Mouse (Mus musculus) liver (tissue): ENCODE measurements around the gene Bcl11b.

Experiments
- DNase-seq: peaks from one replicate; pipeline ENCODE4 v3.0.0-alpha.2; 2020; ENCODE audit warnings: mixed read lengths

Bcl11b gene

DNA sequence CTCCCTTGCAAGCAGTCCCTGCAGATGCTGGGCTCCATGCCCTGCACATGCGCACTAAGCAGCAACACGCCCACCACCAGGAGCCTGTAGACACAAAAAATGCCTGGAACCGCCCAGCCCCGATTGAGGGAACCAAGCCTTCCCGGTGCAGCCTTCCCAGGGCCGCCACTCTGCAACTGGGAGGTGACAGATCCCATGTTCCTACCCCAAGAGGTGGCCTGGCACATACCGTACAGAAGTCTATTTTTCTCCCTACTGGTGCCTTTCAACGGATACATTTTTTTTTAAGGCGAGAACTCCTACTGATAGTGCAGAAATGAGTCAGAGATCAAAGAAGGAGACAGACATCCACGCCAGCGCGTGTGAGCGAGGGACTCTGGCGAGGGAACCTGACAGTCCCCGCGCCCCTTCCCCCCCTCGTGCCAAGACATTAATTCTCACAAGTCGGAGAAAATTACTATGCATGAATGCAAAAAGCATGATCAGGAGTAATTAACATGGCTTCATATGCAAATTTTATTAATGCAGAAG, 33.5 kb downstream of the Bcl11b start:
- DNase-seq: no peak

DNA sequence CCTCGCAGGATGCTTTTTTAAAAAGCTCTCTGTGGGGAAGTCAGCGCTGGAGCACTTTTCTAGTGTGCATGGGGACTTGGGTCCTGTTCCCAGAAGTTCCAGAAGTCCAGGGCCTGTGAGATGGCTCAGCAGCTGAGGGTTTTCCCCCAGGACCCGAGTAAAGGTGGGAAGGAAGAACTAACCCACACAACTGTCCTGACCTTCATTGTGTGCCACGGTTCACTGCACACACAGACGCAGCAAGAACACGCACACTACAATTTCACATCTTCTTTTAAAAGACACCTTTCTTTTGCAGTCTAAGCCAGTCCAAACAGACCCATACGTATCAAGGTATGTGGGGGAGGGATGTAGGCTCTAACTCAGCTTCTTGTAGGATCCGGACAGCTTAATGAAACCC, 34.3 kb downstream of the Bcl11b start:
- no peak for DNase-seq

DNA sequence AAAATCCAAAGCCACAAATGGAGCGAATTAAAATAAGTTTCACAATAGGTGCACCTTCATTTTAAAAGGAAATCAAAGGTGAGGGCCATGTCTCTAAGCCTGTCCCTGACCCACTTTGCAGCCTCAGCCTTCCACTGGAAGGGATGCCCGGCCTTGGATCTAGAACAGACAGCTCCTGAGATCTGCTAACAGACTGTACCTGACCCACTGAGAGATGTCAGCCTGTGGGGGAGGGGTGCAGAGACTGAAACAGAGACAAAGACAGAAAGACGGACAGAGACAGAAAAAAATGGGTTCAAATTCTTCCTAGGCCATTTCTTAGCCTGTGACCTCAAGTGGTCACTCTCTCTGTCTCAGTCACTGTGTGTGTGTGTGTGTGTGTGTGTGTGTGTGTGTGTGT, 35.1 kb downstream of the Bcl11b start:
- DNase-seq: no peak

DNA sequence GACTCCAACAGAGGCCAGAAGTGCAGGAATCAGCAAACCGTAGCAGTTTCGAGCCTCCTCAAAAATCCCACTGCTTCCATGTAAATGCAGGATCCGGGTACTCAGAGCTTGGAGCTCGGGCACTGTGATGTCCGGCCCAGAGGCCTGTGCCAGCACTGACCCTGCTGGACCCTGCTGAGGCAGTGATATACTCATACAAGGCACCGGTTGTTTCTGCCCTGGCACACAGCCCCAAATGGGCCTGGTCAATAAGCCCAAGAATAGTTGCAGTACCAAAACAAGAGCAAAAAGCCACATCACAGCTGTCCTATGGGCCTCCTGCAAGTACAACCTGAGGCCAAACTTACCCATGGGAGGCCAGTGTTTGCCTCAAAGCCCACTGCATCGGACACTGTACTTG, 36.4 kb downstream of the Bcl11b start:
- DNase-seq: no peak

DNA sequence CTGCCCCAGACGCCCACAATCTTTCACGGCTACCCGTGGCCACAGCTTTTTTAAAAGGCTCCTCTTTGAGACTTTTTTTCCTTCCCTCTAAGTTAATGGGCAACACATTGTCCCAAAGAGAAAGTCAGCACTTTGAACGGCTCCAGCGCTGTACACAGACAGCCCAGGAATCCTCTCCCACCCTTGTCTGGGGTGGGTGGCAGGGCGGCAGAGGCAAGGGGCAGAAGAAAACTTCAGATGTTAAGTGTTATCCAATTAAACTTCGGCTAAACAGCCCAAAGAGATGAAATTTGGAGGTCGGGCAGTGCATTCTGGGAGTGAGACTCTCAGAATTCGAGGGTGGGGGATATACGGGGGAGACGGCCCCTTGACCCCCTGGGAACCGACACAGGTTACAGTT, 38.3 kb downstream of the Bcl11b start:
- no peak for DNase-seq

DNA sequence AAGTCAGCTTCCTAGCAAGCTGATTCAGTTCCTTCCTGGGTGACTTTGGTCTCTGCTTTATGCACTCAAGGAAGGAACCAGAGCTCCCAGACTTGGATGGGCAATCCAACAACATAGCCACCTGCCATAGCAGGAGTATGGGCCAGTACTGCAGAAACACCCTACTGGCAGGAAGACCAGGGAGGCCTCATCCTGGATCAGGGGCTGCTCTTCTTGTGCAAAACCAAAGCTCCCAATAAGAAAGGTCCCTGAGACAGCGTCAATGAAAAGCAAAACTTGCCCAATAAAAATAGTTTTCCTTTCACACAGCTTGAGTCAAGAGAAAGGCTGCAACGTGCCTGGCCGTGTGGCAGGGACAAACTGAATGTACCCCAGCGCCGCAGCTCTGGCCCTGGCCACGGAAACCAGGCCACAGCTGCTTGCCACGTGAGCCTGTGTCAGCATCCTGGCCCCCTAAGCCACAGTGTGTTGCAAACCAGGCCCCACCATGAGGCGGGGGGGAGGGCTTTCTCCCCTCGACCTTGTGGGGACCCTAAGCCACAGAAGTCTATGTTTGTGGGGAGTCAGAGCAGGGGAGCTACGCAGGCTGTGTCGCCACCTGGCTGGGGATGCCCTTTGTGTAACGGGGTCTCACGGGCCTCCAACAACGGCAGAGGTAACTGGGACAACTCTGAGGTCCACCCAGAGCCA, 38.9 kb downstream of the Bcl11b start:
- no peak for DNase-seq

DNA sequence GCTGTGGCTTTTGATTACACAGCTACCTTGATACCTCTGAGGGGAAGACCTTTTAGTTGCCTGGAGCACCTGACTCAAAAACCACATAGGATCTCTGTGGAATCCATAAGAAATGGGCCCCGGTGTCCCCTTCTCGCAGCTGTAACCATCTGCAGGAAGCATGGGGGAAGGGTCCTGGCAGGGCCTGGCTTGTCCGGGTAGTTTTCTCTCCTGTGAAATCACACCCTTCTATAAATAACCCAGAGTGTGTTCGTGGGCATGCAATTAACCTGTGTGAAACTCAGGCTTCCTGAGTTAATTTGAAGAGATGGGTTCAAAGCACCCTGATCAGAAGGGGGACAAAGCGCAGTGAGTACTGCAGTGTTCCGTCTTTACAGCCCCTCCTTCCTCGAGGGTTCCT, 40.5 kb downstream of the Bcl11b start:
- DNase-seq: no peak

DNA sequence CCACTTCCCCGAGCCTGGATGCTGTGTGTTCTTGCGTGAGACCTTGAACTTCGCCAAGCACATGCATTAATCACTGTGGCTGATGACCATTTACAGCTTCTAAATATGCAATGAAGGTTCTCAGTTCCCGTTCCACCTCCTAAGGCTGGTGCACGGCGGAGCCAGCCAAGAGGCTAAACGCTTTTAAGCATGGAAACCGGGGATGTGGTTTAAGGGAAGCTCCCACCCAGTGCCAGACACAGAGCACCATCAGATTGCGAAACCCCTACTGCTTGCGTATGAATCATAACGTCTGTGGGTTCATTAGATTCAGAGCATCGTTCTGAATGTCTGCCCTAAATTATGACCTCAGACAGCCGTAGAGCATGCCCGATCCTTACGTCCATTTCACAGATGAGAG, 41.6 kb downstream of the Bcl11b start:
- no peak for DNase-seq

DNA sequence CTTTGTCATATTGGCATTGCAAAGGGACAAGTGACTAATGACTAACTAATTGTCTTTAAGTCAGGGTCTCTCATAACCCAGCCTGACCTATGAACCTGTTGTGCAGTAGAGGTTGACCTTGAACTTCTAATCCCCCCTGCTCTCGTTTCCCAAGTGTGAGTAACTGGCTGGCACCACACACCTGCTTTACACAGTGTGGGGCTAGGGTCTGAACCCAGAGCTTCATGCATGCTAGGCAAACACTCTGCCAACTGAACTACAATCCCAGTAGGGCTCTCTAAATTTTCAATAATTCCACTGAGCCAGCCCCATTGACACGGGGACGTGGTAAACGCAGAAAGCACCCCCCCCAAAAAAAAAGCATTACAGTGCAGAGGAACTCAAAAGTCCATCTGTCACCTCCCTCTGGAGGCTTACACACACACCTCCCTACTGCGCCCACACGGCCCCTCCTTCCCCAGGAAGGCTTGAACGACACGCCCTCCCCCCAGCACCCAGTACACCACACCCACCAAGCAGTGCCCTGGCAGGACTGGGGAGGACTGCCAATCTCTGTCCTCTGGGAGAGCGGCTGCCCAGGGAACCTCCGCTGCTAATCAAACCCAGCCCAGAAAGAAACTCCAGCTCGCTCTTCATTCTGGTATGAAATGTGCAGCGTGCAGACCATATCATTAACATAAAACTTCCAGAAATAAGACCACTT, 42.5 kb downstream of the Bcl11b start:
- no peak for DNase-seq

DNA sequence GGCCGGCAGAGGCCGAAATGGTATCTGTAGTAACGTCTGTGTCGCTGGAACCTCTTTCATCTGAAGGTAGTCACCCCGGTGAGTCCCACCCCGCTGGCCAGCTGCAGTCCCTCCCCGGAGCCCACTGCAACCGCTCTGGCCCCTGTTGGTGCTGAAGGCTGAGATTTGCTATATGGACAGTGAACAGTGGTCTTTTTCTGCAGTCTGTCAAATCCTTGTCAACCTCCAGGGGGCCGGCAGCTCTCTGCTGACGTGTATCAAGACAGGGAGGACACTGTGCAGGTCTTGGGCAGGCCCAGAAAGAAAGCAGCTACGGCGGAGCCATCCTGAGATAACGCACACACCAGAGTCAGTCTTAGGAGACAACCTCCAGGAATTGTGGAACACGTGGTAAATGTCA, 43.0 kb downstream of the Bcl11b start:
- DNase-seq: no peak

DNA sequence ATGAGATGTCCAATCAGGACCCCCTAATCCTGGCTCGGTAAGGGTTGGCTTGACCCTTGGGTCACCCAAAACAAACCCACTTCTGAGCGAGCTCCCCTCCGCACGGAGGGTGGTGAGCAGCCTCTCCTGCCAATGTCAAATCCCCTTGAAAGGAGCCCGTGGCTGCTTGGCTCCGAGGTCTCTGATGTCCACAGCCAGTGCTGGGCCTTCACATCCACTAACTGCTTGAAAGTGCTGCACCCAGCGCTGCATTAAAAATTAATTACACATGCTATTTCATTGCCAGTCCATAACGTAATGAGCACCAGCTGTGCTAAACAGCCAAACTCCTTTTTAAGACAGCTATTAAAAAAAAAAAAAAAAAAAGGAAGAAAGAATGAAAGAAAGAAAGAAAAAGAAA, 43.5 kb downstream of the Bcl11b start:
- DNase-seq: no peak

DNA sequence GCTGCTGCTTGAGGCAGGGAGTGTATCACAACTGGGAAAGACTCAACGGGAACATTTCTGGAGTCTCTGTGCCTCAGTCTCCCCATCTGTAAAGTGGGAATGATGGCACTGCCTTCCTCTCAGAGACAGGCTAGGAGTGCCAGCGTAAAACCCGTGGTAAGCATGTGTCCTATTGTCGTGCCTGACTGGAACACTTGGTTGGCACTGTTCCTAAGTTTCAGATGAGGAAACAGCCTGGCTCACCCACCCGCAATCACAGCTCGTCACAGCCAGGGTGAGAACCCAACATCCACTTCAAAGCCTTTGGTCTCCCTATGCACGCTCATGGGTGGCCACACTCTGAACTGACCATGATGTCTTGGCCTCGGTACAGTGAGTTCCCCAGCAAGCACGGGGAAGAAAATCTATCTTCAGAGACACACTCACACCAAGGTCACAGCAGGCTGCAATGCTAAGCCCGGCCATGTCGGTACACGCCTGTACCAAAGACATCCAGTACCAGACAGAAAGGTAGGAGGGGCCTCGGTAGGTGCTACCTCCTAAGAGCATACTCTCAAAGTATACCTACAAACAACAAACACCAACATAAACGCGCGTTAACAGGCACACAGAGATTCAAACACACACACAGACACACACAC, 50.2 kb downstream of the Bcl11b start:
- DNase-seq: no peak

DNA sequence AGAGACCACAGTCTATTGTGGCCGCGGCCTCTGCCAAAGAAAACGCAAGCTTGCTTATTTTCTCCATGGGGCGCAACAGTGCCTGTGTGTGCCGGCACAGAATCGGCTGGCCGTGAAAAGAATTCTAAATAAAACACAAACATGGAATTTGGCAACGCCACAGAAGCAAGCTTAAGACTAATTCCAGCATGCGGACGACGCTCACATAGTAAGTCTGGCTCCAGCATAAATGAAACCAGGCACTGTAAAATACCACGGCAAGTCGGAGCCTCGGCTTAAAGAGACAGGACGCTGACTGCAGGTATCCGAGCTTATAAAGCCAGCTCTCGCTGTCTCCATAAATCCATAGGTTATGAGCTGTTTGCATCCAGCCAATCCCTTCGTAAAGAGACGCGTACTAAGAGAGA, 51.1 kb downstream of the Bcl11b start:
- DNase-seq: no peak

DNA sequence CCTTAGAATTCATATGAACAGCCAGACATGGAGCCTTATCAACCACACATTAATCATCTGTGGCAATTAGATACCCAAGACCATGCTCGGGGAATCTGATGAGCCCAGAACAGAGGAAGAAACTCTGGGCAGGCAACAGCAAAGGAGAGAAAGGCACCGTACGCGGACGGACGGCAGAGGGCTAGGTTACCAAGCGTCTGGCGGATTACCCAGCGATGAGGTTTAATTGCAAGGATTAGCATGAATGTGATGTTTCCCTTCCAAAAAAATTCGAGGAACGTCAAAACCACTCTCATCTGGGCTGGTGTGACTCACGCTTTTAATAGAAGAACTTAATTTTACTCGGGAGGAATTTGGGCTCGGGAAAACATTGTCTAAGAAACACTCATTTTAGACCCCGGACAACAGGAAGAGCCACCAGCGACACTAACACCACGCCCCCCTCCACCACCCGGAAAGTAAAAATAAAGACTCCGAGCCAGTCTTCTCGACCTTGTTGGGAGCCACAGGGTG, 52.7 kb downstream of the Bcl11b start:
- no peak for DNase-seq

DNA sequence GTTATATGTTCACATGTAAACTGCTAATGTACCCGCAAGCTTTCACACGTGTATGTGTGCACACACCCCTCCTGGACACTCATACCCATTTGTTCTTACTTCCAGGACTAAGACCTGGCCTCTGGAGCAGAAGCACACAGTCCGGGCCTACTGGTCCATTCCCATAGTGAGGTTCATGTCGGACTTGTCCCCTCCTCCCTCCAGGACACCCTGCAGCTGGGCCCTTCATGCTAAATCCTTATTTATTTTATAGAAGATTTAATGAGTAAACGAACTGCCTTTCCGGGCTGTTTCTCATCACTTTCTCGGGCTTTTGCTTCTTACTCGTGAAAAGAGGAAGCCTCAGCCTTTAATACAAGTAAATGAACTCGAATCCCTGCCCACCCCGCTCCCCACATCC, 54.0 kb downstream of the Bcl11b start:
- DNase-seq: no peak

DNA sequence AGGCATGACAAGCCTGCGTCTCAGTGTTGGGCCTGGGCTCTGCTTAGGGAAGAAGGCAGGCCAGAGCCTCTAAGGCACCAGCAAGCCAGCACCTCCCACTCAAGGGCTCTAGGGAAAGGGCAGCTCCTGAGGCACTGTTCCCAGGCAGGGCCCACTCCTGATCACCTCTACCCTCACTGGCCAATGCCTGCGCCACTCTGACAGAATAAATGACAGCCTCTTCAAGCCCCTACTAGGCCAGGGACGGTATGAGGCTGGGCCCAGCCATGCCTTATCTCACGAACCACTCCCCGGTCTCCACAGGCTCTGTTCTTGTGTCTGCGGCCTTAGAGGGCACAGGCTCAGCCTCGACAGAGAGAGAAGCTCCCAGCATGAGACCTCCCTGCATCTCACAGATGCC, 61.3 kb downstream of the Bcl11b start:
- no peak for DNase-seq

DNA sequence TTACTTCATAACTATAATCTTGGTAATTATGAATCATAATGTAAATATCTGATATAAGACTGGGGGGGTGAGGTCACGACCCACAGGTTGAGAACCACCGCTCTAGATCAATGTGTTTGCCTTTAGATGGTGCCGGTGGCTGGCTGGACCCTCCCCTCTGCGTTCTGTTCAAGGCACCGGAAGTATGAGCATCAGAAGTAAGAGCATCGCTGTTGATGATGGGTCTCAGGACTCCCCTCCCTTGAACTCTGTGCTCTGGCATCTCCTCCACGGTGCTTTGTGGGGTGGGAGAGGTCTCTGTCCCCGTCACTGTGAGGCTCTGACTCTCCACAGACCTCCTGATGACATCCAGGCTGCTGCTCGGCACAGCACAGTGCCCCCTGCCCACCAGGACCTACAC, 62.6 kb downstream of the Bcl11b start:
- DNase-seq: no peak

DNA sequence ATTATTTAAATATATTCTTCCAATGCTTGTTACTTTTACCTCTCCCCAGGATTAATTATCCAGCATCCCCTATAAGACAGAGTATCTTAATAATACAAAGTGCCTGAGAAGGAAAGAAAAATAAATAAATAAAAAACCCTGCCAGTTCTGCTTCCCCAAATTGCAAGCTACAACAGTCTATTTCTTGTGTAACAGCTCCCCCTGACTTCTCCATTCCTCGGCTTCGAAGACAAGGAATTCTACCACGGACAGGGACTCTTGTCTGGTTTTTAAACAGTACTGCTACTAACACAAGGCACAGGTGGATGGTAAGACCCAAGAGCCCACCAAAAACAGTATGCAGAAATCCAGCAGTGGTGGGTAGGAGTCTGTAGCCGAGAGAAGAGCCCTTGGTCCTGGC, 64.2 kb downstream of the Bcl11b start:
- no peak for DNase-seq

DNA sequence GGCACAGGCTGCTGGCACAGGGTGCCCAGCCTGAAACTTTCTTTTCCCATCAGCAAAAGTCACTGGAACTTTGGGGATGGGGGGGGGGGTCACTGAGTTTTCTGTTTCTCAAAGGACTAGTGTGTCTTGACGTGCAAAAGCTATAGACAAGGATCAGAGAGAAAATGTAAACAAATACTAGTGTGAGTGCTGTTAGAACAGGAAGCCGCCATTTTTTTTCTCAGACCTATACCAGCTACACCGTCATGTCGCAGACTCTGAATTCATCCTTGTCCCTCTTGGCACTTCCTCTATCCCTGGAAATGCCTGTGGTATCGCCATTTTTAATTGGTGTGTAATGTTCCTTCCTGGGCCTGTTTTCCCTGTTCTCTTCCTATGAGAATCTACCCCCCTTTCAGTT, 66.4 kb downstream of the Bcl11b start:
- no peak for DNase-seq

DNA sequence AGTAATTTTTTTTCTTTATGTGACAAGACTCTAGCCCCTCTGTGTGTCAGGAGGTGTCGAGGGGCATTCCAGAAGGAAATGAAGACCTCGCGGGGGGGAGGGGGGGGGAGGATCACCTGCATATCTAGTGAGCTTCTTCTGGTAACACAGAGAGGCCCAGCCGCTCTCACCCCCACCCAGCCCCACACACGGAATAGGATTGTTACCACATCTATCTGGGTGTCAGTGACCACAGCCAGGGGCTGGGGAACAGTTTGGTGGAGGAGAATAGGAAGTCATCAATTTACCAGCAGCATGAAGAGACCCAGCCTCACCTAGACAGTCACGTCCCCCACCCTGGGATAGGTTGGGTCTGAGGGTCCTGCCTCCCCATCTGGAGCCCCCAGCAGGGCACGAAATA, 67.0 kb downstream of the Bcl11b start:
- DNase-seq: no peak

DNA sequence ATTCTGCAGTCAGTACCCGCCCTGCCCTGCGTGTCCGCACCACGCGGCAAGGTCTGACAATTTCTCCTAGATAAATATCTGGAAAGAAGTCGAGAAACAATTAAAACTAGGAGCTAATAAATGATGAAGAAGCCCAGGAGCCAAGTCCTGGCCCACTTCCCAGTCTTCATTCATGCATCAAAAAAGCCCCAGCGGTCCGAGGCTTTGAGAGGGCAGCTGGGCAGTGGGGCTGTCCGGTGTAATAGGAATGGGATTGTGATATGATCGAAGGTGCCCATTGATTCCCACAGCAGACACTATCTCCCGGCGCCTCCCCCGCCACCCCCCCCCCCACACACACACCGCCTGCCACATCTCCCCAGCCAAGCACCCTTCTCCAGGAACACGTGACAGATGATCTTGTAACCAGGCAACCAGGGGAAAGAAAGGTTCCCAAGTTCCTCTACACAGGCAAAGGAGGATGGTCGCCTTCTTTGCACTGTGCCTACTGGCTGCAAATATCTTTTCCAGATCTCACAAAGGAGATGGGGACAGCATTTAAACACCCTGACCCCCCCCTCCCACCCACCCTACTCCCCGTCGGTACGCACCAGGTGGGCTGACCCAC, 68.5 kb downstream of the Bcl11b start:
- no peak for DNase-seq

DNA sequence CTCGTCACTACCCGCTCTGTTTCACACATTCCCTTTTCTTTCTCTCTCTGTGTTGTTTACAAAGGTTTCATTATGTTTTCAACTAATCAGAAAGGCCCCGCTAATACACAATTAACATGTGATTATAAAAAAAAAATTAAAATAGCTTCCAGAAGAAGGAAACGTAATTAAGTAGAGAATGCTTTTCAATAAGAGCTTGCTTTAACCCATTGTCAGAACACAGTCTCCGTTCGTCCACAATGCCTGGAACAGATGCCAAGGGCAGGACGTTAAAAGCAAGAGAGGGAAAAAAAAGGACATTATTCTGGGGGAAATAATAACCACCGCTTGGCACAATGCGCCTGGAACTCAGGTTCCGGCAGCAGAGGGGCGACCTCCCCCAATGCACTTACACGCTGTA, 71.3 kb downstream of the Bcl11b start:
- DNase-seq: no peak

DNA sequence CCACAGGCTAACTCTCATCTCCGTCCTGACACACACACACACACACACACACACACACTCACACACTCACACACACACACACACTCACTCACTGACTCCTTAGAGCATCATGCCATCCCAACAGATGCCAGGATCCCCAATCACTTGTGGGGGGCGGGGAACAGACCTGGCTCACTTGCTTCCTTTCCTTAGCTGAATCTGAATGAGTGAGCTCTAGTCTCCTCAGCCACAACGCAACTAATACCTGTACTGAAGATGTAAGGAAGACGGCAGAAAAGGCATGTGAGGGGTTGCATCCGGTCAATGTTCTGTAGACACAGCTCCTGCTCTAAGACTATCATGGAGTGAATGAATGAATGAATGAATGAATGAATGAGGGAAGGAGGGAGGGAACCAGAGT, 71.9 kb downstream of the Bcl11b start:
- no peak for DNase-seq
